Mouse (Mus musculus) lung, postnatal 0 days (tissue): ENCODE results near the gene Ccn6.

Source experiments
- CTCF ChIP-seq: IDR thresholded peaks from 2 replicates; pipeline ENCODE4 v1.5.1; 2016; ENCODE audit warnings: antibody characterized with exemption, mild to moderate bottlenecking
- EP300 ChIP-seq: IDR thresholded peaks from 2 replicates; pipeline ENCODE4 v1.6.1; 2016; ENCODE audit warnings: antibody characterized with exemption, mild to moderate bottlenecking, control low read depth

DNA sequence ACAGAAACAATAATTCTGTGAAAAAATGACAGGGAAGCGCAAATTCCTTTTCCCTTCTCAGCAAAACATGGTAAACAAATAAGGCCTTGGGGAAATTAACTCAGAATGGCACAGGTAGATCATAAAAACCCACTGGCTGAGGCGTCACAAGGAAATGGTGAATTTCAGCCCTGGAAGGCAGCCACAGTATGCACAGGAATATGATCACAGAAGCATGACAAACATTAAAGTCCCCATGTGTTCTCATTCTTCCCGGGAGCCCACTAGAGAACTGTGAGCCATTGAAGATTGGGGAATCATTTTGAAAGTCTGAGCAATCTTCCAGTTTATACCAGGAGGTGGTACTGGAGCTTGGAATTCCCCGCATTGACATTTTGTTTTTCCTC lies 54.1 kb downstream of the Ccn6 start:
- TF ChIP-seq CTCF (no peak), EP300 (no peak)
